Mouse (Mus musculus) brain, adult 2 months (tissue): ENCODE measurements at regions not wholly inside any gene's neighbourhood (a gene's known extent, or its start where the extent isn't known, plus 50 kb on each side); places are given as distances from the start of the nearest gene placed in this dataset.
A peak's percentile ranks its signal among the peaks of the same experiment; 100 is the strongest.

Experiments
- DNase-seq: peaks from one replicate; pipeline ENCODE4 v3.0.0; 2011; ENCODE audit warnings: low read depth, low spot score

GRCm38 (mm10) chr2:139114523-139114922 lies 379.2 kb upstream of the Sptlc3 start:
- no peak for DNase-seq

DNA sequence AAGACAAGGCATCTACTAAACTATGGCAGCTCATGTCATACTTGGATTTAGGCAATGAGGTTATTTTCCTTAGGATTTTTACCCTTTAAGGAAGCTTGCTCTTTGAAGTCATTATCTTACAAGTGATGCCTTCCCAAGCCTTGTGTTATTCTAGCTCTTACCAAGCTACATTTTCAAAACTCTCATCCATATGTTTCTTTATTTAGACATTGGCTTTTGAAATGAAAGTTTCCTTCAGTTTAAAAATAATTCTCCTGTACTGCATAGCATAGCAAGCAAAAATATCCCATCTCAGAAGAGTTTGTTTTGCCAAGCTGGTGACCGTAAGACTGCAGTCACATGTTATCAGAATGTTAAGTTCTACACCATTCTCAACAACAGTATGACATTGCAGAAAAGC lies 372.8 kb upstream of the Sptlc3 start:
- DNase-seq = peak; percentile 50

DNA sequence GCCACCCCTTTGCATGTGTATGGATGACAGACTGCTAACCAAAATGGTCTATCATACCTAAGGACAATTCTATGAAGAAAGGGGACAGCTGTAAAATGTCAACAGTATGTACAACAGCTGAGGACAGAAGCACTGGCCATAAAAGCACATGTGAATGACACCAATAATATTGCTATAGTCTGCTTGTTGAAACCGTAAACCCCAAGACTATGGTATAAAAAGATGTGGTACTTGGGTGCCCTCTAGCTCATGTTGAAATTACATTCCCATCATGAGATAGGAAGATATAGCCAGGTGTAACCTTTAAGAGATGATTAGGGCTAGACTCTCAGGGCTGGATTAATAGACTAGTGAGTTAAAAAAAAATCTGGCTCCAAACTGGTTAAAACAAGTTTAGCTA lies 361.6 kb upstream of the Sptlc3 start:
- DNase-seq = peak; percentile 59

- no peak for DNase-seq
Observed at GRCm38 (mm10) chr2:139147004-139147403, 346.7 kb upstream of the Sptlc3 start.

DNA sequence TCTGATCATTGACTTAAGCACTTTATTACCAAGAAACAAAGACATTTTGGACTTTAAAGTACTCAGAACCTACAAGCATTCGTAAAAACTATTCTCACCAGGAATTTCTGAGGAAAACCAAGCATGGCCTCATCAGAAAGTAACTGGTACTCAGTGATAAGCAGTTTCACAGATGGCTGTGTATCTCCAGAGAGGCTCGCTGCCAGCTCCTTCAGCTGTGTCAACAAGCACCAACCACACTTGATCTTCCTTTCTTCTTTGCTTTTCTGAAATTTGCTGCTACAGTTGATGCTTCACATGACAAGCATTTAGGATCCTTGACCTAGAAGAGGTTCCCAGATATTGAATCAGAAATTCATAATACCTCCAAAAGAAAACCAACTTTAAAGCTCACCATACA lies 314.1 kb upstream of the Sptlc3 start:
- DNase-seq = peak; percentile 61

DNA sequence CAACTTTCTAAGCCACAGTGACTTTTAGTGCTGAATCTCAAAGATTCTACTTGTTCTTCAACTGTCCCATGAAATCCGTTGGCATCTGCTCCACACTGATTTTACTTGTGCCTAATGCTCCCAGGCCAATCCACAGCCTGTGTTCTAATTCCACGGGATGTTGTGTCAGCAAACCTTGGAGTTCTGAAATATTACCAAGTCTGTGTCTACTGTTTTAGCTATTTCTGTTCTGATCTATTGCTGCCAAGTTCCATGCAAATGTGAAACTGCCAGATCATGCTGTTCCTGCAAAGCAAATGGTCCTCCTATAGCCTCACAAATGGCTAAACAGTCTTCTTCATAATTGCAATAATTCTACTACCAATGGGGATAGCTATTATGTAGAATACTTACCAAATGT lies 295.4 kb upstream of the Sptlc3 start:
- peak; percentile 93 for DNase-seq

DNA sequence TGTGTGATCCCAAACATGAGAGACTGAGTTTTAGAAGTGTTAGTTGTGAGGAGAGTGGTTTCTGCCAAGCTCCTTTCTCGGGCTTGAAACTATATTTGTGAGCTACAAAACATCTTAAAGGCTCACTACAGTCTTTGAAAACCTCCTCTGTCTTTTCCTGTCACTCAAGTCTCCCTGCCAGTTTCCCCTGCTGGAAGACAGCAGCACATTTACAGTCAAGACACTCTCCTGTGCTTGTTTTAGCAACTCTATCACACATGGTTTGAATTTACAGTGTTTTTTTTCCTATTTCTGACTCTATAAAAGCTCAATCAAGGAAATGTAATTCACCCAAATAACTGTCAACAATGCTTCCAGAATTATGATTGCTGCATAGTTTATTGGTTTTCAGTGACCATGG lies 286.1 kb upstream of the Sptlc3 start:
- DNase-seq = peak; percentile 22

DNA sequence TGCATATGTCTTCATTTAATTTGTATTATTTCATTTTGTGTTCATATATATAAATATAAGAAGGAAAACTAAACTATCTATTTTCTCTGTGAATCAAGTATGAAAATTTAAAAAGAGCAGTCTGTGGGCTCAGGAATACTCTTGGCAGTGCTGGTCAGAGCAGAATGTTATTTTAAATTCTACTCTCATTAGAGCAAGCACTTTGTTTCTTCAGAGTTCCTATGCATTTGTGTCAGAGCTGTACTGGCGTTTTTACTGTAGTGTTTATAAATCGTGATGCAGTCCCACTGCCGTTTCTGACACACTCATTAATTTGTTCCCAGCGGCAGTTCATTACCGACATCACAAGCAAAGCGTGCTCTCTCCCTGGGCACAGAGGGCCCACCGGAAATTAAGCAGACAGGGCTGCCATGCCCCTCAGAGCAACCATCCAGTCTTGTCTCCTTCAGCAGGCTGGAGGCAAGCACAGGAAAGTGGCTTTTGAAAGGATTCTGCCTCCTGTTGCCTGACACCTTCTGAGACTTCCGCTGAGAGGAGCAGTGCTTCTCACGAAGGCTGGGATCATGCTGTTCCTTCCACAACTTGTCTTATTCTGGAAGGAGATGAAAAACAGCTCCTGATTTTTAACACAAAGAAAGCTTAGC lies 272.8 kb upstream of the Sptlc3 start:
- peak; percentile 78 for DNase-seq

DNA sequence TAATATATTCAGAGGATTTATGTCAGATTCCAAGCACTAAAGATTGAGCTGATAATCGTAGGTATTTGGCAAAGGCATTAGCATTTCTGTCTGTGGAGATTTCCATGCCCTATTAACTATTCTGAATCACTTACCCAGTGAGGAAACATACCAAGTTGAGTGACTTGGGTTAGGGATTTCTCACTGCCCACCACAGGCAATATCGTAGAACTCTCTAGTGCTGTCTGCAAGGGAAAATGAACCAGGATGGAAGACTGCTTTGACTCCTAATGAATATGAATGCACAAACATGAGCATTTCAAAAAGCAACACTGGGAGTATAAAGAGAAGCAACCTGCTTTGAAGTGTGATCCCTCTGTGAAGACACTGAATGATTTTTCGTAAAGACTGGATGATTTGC lies 263.3 kb upstream of the Sptlc3 start:
- DNase-seq = no peak

DNA sequence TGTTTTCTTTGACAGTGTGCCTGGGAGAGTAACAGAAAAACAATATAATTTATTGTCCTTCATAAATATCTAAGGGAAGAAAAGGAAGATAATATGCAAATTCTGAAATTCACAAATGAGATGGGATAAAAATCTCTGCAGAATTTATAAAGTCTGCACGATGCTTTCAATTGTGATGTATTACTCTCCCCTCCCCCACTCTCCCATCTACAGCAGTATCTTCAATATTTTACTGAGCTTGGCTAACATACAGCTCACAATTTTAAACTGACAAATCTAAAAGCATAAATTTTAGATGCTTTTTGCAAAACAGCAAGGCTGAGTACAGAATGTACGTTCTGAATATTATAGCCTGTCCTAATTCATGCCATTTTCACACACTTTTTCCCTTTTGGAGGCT lies 243.6 kb upstream of the Sptlc3 start:
- DNase-seq = peak; percentile 6

DNA sequence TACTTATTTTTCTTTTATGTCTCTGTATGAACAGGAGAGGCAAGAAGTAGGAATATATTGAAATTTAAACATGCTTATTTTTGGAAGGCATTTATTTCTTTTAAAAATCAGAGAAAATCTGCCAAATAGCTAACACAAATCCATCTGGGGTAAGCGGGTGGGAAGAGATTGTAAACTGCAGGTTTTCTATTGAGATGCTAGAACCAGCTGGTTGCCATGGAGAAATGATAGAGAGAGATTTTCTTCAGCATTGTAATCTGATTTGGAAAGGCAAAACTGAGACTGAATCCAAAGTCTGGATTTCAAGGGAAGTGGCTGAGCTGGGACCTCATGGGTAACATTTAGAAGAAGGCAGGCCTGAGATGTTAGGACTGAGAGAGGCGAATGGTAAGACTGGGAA lies 226.6 kb upstream of the Sptlc3 start:
- DNase-seq = peak; percentile 60

DNA sequence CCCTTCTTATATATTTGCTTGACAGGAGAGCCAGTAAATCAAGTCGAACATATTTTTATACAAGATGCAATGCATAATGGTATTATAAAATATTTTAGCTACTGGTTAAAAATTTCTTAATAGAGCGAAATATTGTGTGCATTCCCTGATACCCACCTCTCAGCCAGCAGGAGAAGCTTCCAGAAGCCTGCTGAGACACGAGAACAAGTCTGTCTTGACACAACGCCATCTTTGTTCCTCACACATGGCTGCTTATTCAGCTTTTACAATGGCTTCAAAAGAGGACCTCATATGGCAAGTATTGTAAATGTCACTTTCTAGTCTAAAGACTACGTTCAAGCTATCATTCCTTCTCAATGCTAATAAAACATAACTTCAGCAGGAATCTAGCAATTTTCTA lies 217.1 kb upstream of the Sptlc3 start:
- DNase-seq = peak; percentile 94

DNA sequence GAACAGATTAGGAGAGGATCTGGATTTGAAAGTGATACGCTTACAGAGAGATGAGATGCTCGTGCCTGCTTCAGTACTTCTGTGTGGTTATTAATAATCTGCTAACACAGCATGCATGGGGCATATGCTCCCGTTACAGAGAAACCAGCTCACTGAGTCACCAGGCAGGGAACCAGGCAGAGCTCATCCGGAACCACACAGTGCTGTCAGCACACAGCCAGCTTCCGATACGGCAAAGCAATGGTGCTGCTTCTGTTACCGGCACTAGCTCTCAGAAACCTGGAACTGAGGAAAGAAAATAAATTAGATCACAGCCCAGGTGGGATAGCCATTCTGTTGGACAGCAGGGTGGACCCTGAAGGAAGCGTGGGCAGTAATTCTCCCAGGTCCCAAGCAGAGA lies 216.1 kb upstream of the Sptlc3 start:
- peak; percentile 99 for DNase-seq

DNA sequence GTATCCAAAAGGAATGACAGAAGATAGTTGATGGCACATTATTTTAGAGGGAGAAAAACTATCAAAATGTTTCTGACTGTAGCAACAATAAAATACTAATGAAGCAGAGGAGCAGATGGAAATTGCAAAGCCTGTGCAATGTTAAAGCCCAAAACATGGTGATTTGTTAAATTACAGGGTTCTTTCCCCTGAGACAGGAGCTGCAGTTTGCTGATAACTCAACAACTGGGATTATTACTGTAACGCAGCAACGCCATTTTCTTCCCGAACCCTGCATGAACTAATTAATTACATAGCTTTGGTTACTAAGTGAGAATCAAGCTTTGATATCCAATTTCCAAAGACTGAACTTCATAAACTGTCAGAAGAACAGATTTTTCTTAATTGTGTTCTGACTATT lies 212.7 kb upstream of the Sptlc3 start:
- DNase-seq = peak; percentile 33

GRCm38 (mm10) chr2:139284315-139284714 lies 209.4 kb upstream of the Sptlc3 start:
- DNase-seq = peak; percentile 66

- no peak for DNase-seq
Observed at GRCm38 (mm10) chr2:139286446-139286845, 207.3 kb upstream of the Sptlc3 start.

GRCm38 (mm10) chr2:139298541-139299152 lies 195.1 kb upstream of the Sptlc3 start:
- DNase-seq = peak; percentile 54

- peak; percentile 99 for DNase-seq
Observed at GRCm38 (mm10) chr2:139311401-139311812, 182.3 kb upstream of the Sptlc3 start.

DNA sequence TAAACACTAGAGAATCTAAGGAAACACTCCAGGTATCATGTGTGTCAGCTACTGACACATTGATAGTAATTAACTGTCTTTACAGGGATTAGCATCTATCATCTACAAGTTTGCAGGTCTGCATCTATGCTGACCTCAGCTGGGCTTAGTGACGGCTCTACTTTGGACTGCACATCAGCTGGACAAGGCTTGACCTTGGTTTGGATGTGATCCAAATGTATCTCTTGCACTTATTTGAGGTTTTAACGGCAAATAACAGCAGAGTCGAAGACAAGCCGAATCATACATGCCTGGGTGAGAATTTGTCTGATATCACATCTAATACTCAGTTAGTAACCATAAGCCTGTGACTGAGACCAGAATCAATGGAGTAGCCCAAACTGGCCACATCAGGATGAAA lies 181.7 kb upstream of the Sptlc3 start:
- no peak for DNase-seq

DNA sequence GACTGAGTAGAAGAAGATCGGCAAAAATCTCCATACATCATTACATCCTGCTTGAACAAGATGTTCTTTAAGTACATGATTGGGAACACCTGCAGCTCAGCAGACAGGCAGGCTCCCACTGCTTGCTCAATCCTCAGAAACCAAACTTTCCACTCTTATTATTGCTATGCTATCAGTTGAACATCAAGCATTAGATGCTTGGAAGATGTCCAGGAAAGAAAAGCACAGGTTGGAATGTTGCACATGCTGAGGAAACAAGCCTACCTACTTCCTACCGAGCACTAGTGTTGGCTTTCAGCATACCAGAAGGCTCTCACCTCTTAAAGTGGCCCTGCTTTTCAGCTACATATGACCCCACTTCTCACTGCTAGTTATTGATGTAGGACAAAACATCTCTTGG lies 171.2 kb upstream of the Sptlc3 start:
- peak; percentile 58 for DNase-seq

- peak; percentile 41 for DNase-seq
Observed at GRCm38 (mm10) chr2:139325501-139325900, 168.2 kb upstream of the Sptlc3 start.

DNA sequence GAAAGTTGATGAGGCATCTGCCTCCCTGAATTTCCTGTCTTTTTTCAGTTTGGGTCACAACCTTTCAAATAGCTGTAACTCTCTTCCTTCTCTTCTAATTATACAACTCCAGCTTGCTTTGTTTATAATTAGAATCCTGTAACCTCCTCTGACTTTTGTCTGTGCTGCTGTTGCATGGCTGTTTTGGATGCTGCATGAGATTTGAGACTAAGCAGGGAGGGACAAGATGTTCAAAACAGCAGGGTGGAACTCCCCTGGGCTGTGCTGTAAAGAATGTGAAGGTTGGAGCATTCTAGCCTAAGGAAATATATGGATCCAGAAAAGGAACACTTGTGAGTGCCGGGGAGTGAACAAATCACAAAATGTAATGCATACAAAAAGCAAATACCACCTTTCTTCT lies 159.0 kb upstream of the Sptlc3 start:
- DNase-seq = peak; percentile 59

DNA sequence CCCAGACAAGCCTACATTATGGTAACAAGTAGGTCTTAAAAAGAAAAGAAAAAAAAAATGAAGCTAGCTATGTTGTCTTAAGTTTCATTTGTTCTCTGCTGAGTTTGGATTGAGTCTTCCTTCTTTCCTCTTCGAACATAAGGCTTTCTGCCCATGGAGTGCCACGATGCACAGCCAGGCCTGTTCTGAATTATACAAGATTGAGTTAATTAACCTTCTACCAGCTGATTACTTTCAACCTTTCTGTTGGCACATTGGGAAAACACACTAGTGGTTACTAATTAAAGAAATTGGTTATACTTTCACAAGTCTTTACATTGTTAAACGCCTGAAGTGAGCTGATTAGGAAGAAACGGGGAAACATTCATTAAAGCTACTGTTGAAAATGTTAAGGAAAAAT lies 155.5 kb upstream of the Sptlc3 start:
- DNase-seq = no peak
